Mouse (Mus musculus) thymus, adult 2 months (tissue): ENCODE data around the gene C1qtnf1.

Source experiments
- CTCF ChIP-seq: fragments of 200-500 bp; IDR thresholded peaks from 2 replicates; pipeline ENCODE4 v1.5.1; 2012; ENCODE audit warnings: mild to moderate bottlenecking, control low read depth, low read length, moderate library complexity, borderline replicate concordance; ENCODE audit not compliant: control insufficient read depth, poor library complexity, insufficient read depth; ENCODE audit errors: extremely low read depth
- POLR2A ChIP-seq: fragments of 200-500 bp; IDR thresholded peaks from 2 replicates; pipeline ENCODE4 v1.6.1; 2012; ENCODE audit warnings: mild to moderate bottlenecking, low read length, control low read depth, moderate library complexity; ENCODE audit not compliant: control insufficient read depth, poor library complexity, insufficient read depth; ENCODE audit errors: extremely low read depth

GRCm38 (mm10) chr11:118378656-118379055, 49.3 kb upstream of the C1qtnf1 start:
- no peak for TF ChIP-seq POLR2A
- no peak for TF ChIP-seq CTCF
